Mouse (Mus musculus): Measurements from ENCODE around the gene Lcorl. TPM values are rescaled to one million over a fixed set of nuclear protein-coding genes. Genes with fewer than 3 reads are reported as not detected.

Gene Lcorl
- polyA plus RNA-seq, 1 experiment: 25.1 TPM

- H3K4me1 ChIP-seq (ENCODE audit: control insufficient read depth, insufficient read depth, low read length): no peaks in the 10 kb centered on the region
- H3K27me3 ChIP-seq (ENCODE audit: control insufficient read depth, insufficient read depth, low read length, poor library complexity, severe bottlenecking): no peaks in the 10 kb centered on the region
- H3K36me3 ChIP-seq (ENCODE audit: control insufficient read depth, insufficient read depth, low read length, poor library complexity, severe bottlenecking): no peaks in the 10 kb centered on the region
- no peak overlapping the region for H3K4me3 ChIP-seq (ENCODE audit: low read depth, low read length)
- no peak for TF ChIP-seq EP300 (IDR thresholded peaks at IDR 0.05; ENCODE audit: insufficient read depth, low read depth, low read length)
- no peak for TF ChIP-seq CTCF (IDR thresholded peaks at IDR 0.05; ENCODE audit: low read depth, low read length)
- TF ChIP-seq POLR2A (IDR thresholded peaks at IDR 0.05; ENCODE audit: insufficient read depth, low read length): no peak
- no peaks in the 10 kb centered on the region for H3K9me3 ChIP-seq (replicated peaks; ENCODE audit: control insufficient read depth, insufficient read depth, low read length, poor library complexity, severe bottlenecking)
- H3K27ac ChIP-seq (ENCODE audit: insufficient read depth, low read length): no peak overlapping the region
- H3K9ac ChIP-seq (ENCODE audit: low read depth, poor library complexity, severe bottlenecking): no peak overlapping the region
Observed at GRCm38 (mm10) chr5:45757502-45758121, 99.8 kb downstream of the Lcorl start.

- TF ChIP-seq EP300 (IDR thresholded peaks at IDR 0.05; ENCODE audit: insufficient read depth, low read depth, low read length) (no peak), POLR2A (IDR thresholded peaks at IDR 0.05; ENCODE audit: insufficient read depth, low read length) (no peak), CTCF (IDR thresholded peaks at IDR 0.05; ENCODE audit: low read depth, low read length) (no peak)
- Histone ChIP-seq H3K27me3 (ENCODE audit: control insufficient read depth, insufficient read depth, low read length, poor library complexity, severe bottlenecking) (no peaks in the 10 kb centered on the region), H3K36me3 (ENCODE audit: control insufficient read depth, insufficient read depth, low read length, poor library complexity, severe bottlenecking) (no peaks in the 10 kb centered on the region), H3K4me3 (ENCODE audit: low read depth, low read length) (no peak overlapping the region), H3K9me3 (replicated peaks; ENCODE audit: control insufficient read depth, insufficient read depth, low read length, poor library complexity, severe bottlenecking) (no peaks in the 10 kb centered on the region), H3K27ac (ENCODE audit: insufficient read depth, low read length) (no peak overlapping the region), H3K9ac (ENCODE audit: low read depth, poor library complexity, severe bottlenecking) (no peak overlapping the region), H3K4me1 (ENCODE audit: control insufficient read depth, insufficient read depth, low read length) (no peaks in the 10 kb centered on the region)
Observed at GRCm38 (mm10) chr5:45737911-45738310, 119.5 kb downstream of the Lcorl start.

DNA sequence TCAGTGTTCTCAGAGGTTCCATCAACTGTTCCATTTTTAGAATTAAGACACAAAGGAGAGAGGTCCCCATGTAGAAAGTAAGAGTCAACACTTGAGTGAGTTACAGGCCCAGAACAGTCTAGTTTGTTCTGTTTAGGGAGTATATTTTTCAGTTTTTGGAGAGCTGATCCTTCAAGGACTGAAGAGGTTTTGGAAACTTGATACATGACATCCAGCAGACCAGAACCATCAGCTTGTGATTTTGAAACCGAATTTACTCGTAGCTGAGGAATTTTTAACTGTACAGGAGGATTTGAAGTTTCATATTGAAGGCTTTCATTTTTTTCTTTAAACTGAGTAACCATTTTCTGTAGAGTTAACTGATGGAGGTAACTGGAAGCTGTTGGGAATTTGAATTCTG is 123.7 kb downstream of the Lcorl start:
- H3K27me3 ChIP-seq (ENCODE audit: control insufficient read depth, insufficient read depth, low read length, poor library complexity, severe bottlenecking): no peaks in the 10 kb centered on the region
- H3K4me1 ChIP-seq (ENCODE audit: control insufficient read depth, insufficient read depth, low read length): no peaks in the 10 kb centered on the region
- TF ChIP-seq EP300 (IDR thresholded peaks at IDR 0.05; ENCODE audit: insufficient read depth, low read depth, low read length): no peak
- TF ChIP-seq CTCF (IDR thresholded peaks at IDR 0.05; ENCODE audit: low read depth, low read length): no peak
- no peak for TF ChIP-seq POLR2A (IDR thresholded peaks at IDR 0.05; ENCODE audit: insufficient read depth, low read length)
- H3K36me3 ChIP-seq (ENCODE audit: control insufficient read depth, insufficient read depth, low read length, poor library complexity, severe bottlenecking): no peaks in the 10 kb centered on the region
- no peak overlapping the region for H3K27ac ChIP-seq (ENCODE audit: insufficient read depth, low read length)
- no peak overlapping the region for H3K4me3 ChIP-seq (ENCODE audit: low read depth, low read length)
- no peaks in the 10 kb centered on the region for H3K9me3 ChIP-seq (replicated peaks; ENCODE audit: control insufficient read depth, insufficient read depth, low read length, poor library complexity, severe bottlenecking)
- no peak overlapping the region for H3K9ac ChIP-seq (ENCODE audit: low read depth, poor library complexity, severe bottlenecking)

GRCm38 (mm10) chr5:45718848-45719488 is 138.4 kb downstream of the Lcorl start:
- Histone ChIP-seq H3K36me3 (ENCODE audit: control insufficient read depth, insufficient read depth, low read length, poor library complexity, severe bottlenecking) (no peaks in the 10 kb centered on the region), H3K27me3 (ENCODE audit: control insufficient read depth, insufficient read depth, low read length, poor library complexity, severe bottlenecking) (no peaks in the 10 kb centered on the region), H3K9me3 (replicated peaks; ENCODE audit: control insufficient read depth, insufficient read depth, low read length, poor library complexity, severe bottlenecking) (no peaks in the 10 kb centered on the region), H3K9ac (ENCODE audit: low read depth, poor library complexity, severe bottlenecking) (no peak overlapping the region), H3K4me1 (ENCODE audit: control insufficient read depth, insufficient read depth, low read length) (no peaks in the 10 kb centered on the region), H3K27ac (ENCODE audit: insufficient read depth, low read length) (no peak overlapping the region), H3K4me3 (ENCODE audit: low read depth, low read length) (no peak overlapping the region)
- TF ChIP-seq EP300 (IDR thresholded peaks at IDR 0.05; ENCODE audit: insufficient read depth, low read depth, low read length) (no peak), CTCF (IDR thresholded peaks at IDR 0.05; ENCODE audit: low read depth, low read length) (no peak), POLR2A (IDR thresholded peaks at IDR 0.05; ENCODE audit: insufficient read depth, low read length) (no peak)

DNA sequence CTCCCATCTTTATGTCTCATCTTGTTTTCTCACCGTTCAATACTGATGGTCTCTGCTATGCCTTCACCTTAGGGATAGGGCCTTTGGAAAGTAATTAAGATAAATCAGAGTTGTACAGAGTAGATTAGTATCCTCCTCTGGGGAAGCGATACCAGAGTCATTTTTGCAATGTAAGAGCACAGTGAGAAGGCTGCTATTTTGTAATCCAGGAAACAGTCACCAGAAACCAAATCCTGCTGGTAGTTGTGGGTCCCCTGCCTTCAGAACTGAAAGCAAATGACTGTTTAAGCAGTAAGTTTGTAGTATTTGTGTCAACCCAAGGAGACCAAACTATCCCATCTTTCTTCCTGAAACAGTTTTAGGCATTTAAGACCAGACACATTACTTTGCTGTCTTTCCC is 147.8 kb downstream of the Lcorl start:
- Histone ChIP-seq H3K9ac (ENCODE audit: low read depth, poor library complexity, severe bottlenecking) (no peak overlapping the region), H3K4me1 (ENCODE audit: control insufficient read depth, insufficient read depth, low read length) (no peaks in the 10 kb centered on the region), H3K9me3 (replicated peaks; ENCODE audit: control insufficient read depth, insufficient read depth, low read length, poor library complexity, severe bottlenecking) (no peaks in the 10 kb centered on the region)

DNA sequence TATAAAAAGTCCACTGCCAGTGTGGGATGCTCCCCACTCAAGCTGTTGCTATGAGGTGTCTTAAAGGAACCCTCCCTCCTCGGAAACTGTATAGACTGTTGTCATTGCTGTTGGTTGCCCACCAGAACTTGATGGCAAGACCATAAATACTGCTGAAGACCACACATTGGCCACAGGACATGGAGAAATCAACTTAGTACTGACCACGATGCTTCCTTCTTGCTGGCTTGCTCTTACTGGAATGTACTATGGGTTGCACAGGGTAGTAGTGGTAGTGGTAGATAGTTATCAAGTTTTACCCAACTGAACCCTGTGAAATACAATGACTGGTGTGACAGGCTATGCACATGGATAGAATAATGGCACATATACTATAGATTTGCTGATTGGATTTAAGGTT is 150.6 kb downstream of the Lcorl start:
- no peak overlapping the region for H3K9ac ChIP-seq (ENCODE audit: low read depth, poor library complexity, severe bottlenecking)
- H3K9me3 ChIP-seq (replicated peaks; ENCODE audit: control insufficient read depth, insufficient read depth, low read length, poor library complexity, severe bottlenecking): no peaks in the 10 kb centered on the region
- TF ChIP-seq POLR2A (IDR thresholded peaks at IDR 0.05; ENCODE audit: insufficient read depth, low read length): no peak
- TF ChIP-seq EP300 (IDR thresholded peaks at IDR 0.05; ENCODE audit: insufficient read depth, low read depth, low read length): no peak
- no peak for TF ChIP-seq CTCF (IDR thresholded peaks at IDR 0.05; ENCODE audit: low read depth, low read length)
- H3K36me3 ChIP-seq (ENCODE audit: control insufficient read depth, insufficient read depth, low read length, poor library complexity, severe bottlenecking): no peaks in the 10 kb centered on the region; the same call in 1 of the 2 replicates
- H3K4me1 ChIP-seq (ENCODE audit: control insufficient read depth, insufficient read depth, low read length): no peaks in the 10 kb centered on the region
- no peak overlapping the region for H3K27ac ChIP-seq (ENCODE audit: insufficient read depth, low read length)
- H3K4me3 ChIP-seq (ENCODE audit: low read depth, low read length): no peak overlapping the region
- H3K27me3 ChIP-seq (ENCODE audit: control insufficient read depth, insufficient read depth, low read length, poor library complexity, severe bottlenecking): no peaks in the 10 kb centered on the region

More for the DNA sequence above, 147.8 kb downstream of the Lcorl start:
- no peak overlapping the region for H3K4me3 ChIP-seq (ENCODE audit: low read depth, low read length)
- TF ChIP-seq EP300 (IDR thresholded peaks at IDR 0.05; ENCODE audit: insufficient read depth, low read depth, low read length) (no peak), CTCF (IDR thresholded peaks at IDR 0.05; ENCODE audit: low read depth, low read length) (no peak), POLR2A (IDR thresholded peaks at IDR 0.05; ENCODE audit: insufficient read depth, low read length) (no peak)
- no peaks in the 10 kb centered on the region for H3K27me3 ChIP-seq (ENCODE audit: control insufficient read depth, insufficient read depth, low read length, poor library complexity, severe bottlenecking)
- H3K36me3 ChIP-seq (ENCODE audit: control insufficient read depth, insufficient read depth, low read length, poor library complexity, severe bottlenecking): no peaks in the 10 kb centered on the region; the same call in 1 of the 2 replicates
- no peak overlapping the region for H3K27ac ChIP-seq (ENCODE audit: insufficient read depth, low read length)
